Mouse (Mus musculus) limb, embryonic 14.5 days (tissue): ENCODE results near the gene Adamtsl1. TPM values are rescaled to one million over a fixed set of nuclear protein-coding genes. Genes with fewer than 3 reads are reported as not detected.

Experiments used
- ATAC-seq: fragments of 200-750 bp; cut with Nextera tagmentation; 2 replicates; pipeline ENCODE4 v1.8.0; 2017; ENCODE audit warnings: low read depth, moderate number of reproducible peaks, moderate TSS enrichment; ENCODE audit not compliant: low FRiP score
- DNase-seq: peaks from one replicate; pipeline ENCODE4 v3.0.0-alpha.2; 2015; ENCODE audit warnings: low spot score
- H3K27ac ChIP-seq: fragments of 300-500 bp; sonication (generic); replicated peaks from 2 replicates; pipeline ENCODE4 v1.5.1; 2014; ENCODE audit warnings: low read depth, mild to moderate bottlenecking, low read length, moderate library complexity, mixed read lengths
- H3K27me3 ChIP-seq: fragments of 300-500 bp; sonication (generic); 2 replicates; pipeline ENCODE4 v1.6.1; 2014; ENCODE audit warnings: low read length, mixed read lengths; ENCODE audit not compliant: control insufficient read depth, insufficient read depth
- H3K36me3 ChIP-seq: fragments of 300-500 bp; sonication (generic); 2 replicates; pipeline ENCODE4 v1.6.1; 2014; ENCODE audit warnings: mild to moderate bottlenecking, low read length, moderate library complexity, mixed read lengths; ENCODE audit not compliant: control insufficient read depth, insufficient read depth
- H3K4me1 ChIP-seq: fragments of 300-500 bp; sonication (generic); 2 replicates; pipeline ENCODE4 v1.6.1; 2014; ENCODE audit warnings: antibody characterized with exemption, low read length, mixed read lengths; ENCODE audit not compliant: control insufficient read depth, insufficient read depth
- H3K4me2 ChIP-seq: fragments of 300-500 bp; sonication (generic); replicated peaks from 2 replicates; pipeline ENCODE4 v1.6.1; 2014; ENCODE audit warnings: low read depth, mild to moderate bottlenecking, low read length, moderate library complexity; ENCODE audit not compliant: severe bottlenecking
- H3K4me3 ChIP-seq: fragments of 300-500 bp; sonication (generic); replicated peaks from 2 replicates; pipeline ENCODE4 v1.5.1; 2014; ENCODE audit warnings: low read length
- H3K9ac ChIP-seq: fragments of 300-500 bp; sonication (generic); 2 replicates; pipeline ENCODE4 v1.6.1; 2014; ENCODE audit warnings: mild to moderate bottlenecking, low read depth, low read length, moderate library complexity; ENCODE audit not compliant: severe bottlenecking
- H3K9me3 ChIP-seq: fragments of 300-500 bp; sonication (generic); 2 replicates; pipeline ENCODE4 v1.6.1; 2016; ENCODE audit warnings: low read length; ENCODE audit not compliant: control insufficient read depth
- POLR2A ChIP-seq: fragments of 200-500 bp; IDR thresholded peaks from 2 replicates; pipeline ENCODE4 v1.8.0; 2012; ENCODE audit warnings: inconsistent platforms, mild to moderate bottlenecking, moderate library complexity, borderline replicate concordance; ENCODE audit not compliant: insufficient read depth, insufficient read length; ENCODE audit errors: extremely low read depth
- WGBS: fragments of 180-500 bp; shearing (Covaris S2); extraction: QIAGEN DNeasy Blood & Tissue Kit; methylation state at CpG from one replicate; pipeline ENCODE4 v1.1.7; 2014; 5-methylcytosine and 5-hydroxymethylcytosine counted together
- polyA plus RNA-seq, 2 experiments: library from polyadenylated mRNA; depleted of rRNA in 1 of 2; stranded (reverse) in 1 of 2; unstranded in 1 of 2; fragments of >200 nt; fragmentation: Nextera tagmentation in 1 of 2; extraction: Ambion mirVana in 1 of 2; gene quantifications; 2 replicates each; pipeline versions ENCODE4 v1.2.1 to v1.2.3; 2012 to 2014

Gene Adamtsl1
- polyA plus RNA-seq, 2 experiments: 22.9 to 47.5 TPM

- H3K36me3 ChIP-seq: no peaks in the 10 kb centered on the region
- 85% methylated on average over 2 of the region's 2 CpGs for WGBS
- no peaks in the 10 kb centered on the region for H3K27me3 ChIP-seq
- H3K27ac ChIP-seq: no peak overlapping the region
- ATAC-seq: no peak
- H3K4me2 ChIP-seq: no peak overlapping the region
- 0 out of 2 replicates have a peak, but pooled peaks cover 6% of the 10 kb centered on the region for H3K4me1 ChIP-seq
- no peak overlapping the region for H3K9ac ChIP-seq
- no peak for TF ChIP-seq POLR2A
- no peak overlapping the region for H3K4me3 ChIP-seq
- H3K9me3 ChIP-seq: no peaks in the 10 kb centered on the region
- DNase-seq: no peak
These were observed 798.4 kb downstream of the Adamtsl1 start for GRCm38 (mm10) chr4:86312366-86312765.

- no peak for TF ChIP-seq POLR2A
- Histone ChIP-seq H3K36me3 (no peaks in the 10 kb centered on the region), H3K4me1 (0 out of 2 replicates have a peak, but pooled peaks cover 10% of the 10 kb centered on the region), H3K4me2 (no peak overlapping the region), H3K9me3 (no peaks in the 10 kb centered on the region), H3K27ac (no peak overlapping the region), H3K4me3 (no peak overlapping the region), H3K9ac (no peak overlapping the region), H3K27me3 (no peaks in the 10 kb centered on the region)
- 84% methylated on average over 3 of the region's 3 CpGs for WGBS
- ATAC-seq: no peak
- DNase-seq: no peak
These were observed 800.5 kb downstream of the Adamtsl1 start for GRCm38 (mm10) chr4:86314442-86314841.

- no peak for TF ChIP-seq POLR2A
- no peak for DNase-seq
- no peak for ATAC-seq
- H3K27ac ChIP-seq: no peak overlapping the region
- H3K4me3 ChIP-seq: no peak overlapping the region
- H3K36me3 ChIP-seq: no peaks in the 10 kb centered on the region
- H3K27me3 ChIP-seq: no peaks in the 10 kb centered on the region
- H3K4me2 ChIP-seq: no peak overlapping the region
- H3K9ac ChIP-seq: no peak overlapping the region
- H3K4me1 ChIP-seq: 0 out of 2 replicates have a peak, but pooled peaks cover 10% of the 10 kb centered on the region
- H3K9me3 ChIP-seq: no peaks in the 10 kb centered on the region
- WGBS: 46% methylated on average over 4 of the region's 4 CpGs
These were observed 801.1 kb downstream of the Adamtsl1 start for GRCm38 (mm10) chr4:86315122-86315521.

- H3K4me3 ChIP-seq: no peak overlapping the region
- H3K9ac ChIP-seq: no peak overlapping the region
- H3K36me3 ChIP-seq: no peaks in the 10 kb centered on the region
- TF ChIP-seq POLR2A: no peak
- ATAC-seq: no peak
- H3K4me2 ChIP-seq: no peak overlapping the region
- WGBS: 68% methylated on average over 3 of the region's 3 CpGs
- DNase-seq: no peak
- H3K27me3 ChIP-seq: no peaks in the 10 kb centered on the region
- no peaks in the 10 kb centered on the region for H3K9me3 ChIP-seq
- H3K4me1 ChIP-seq: 0 out of 2 replicates have a peak, but pooled peaks cover 6% of the 10 kb centered on the region
- no peak overlapping the region for H3K27ac ChIP-seq
These were observed 804.1 kb downstream of the Adamtsl1 start for GRCm38 (mm10) chr4:86317916-86318542.

GRCm38 (mm10) chr4:86325411-86325810, 811.4 kb downstream of the Adamtsl1 start:
- WGBS: 65% methylated on average over 2 of the region's 2 CpGs
- no peaks in the 10 kb centered on the region for H3K27me3 ChIP-seq
- H3K4me3 ChIP-seq: no peak overlapping the region

More at GRCm38 (mm10) chr4:86325411-86325810, 811.4 kb downstream of the Adamtsl1 start:
- Histone ChIP-seq H3K9ac (no peak overlapping the region), H3K36me3 (no peaks in the 10 kb centered on the region), H3K4me2 (no peak overlapping the region), H3K27ac (no peak overlapping the region), H3K4me1 (peaks cover 16% of the 10 kb centered on the region), H3K9me3 (no peaks in the 10 kb centered on the region)
- TF ChIP-seq POLR2A: no peak
- DNase-seq (no peak), ATAC-seq (no peak)
